Mouse (Mus musculus): ENCODE results near the gene Mknk1.

Gene Mknk1

GRCm38 (mm10) chr4:115897901-115898631, 59.1 kb downstream of the Mknk1 start:
- DNase-seq: no peak

DNA sequence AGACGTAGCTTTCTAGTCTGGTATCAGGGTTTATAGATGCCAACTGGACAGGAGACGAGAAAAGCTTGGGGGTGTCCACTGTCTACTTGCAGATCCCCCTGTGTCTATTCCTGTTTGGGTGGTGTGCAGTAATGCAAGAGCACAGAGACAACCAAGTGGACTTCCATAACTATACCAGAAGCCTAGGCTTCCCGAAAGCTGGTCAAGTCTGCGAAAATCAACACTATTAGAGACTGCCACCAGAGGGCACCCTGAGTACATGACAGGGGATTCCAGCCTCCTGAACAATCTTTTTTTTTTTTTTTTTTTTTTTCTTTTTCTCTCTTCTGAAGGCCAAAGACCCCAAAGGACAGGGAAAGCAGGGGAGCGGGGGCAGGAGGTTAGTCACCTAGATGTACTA, 63.8 kb downstream of the Mknk1 start:
- peak; percentile 79 for DNase-seq

GRCm38 (mm10) chr4:115904375-115904774, 65.4 kb downstream of the Mknk1 start:
- DNase-seq: no peak

- DNase-seq: no peak
Measured at GRCm38 (mm10) chr4:115905701-115906100, 66.7 kb downstream of the Mknk1 start.

GRCm38 (mm10) chr4:115906791-115907190, 67.8 kb downstream of the Mknk1 start:
- no peak for DNase-seq

- no peak for DNase-seq
Measured at GRCm38 (mm10) chr4:115907994-115908393, 69.0 kb downstream of the Mknk1 start.

DNA sequence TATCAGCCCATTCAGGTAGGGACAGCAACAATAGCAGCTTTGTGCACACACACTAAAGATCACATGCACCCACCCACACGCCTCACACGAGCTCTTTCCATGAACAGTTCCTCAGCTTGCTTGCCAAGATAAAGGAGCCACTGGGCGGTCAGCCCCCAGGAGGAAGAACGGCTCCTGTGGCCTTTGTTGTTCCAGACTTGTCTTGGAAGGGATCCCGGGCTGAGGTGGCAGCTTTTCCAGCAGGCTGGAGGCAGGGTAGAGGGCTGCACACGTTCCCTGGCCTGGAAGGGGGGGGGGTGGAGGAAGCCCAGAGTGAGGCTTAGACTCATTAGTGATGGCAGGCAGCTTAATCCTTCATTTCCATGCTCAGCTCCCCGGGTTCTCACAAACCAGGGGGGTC, 69.6 kb downstream of the Mknk1 start:
- no peak for DNase-seq

GRCm38 (mm10) chr4:115911586-115911985, 72.6 kb downstream of the Mknk1 start:
- no peak for DNase-seq

GRCm38 (mm10) chr4:115919911-115920310, 80.9 kb downstream of the Mknk1 start:
- DNase-seq: no peak

DNA sequence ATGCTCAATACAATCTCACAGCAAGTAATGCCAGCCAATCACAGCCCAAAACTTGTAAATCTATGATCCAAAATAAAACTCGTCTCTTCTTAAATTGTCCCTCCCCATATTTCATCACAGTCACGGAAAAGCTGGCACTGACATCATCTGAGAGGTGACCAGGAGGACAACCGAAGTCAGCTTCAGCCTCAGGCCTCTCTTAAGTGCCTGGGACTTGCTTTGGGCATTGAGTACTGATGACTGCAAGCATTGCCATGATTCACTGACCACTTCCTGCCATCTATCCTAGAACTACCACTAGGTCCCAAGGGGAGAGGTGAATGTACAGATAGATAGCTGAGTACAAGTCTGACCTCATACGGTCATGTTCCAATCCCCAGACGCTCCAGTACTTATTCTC, 83.7 kb downstream of the Mknk1 start:
- no peak for DNase-seq

GRCm38 (mm10) chr4:115923262-115923880, 84.4 kb downstream of the Mknk1 start:
- DNase-seq: no peak

- DNase-seq: no peak
Measured at GRCm38 (mm10) chr4:115927637-115928036, 88.6 kb downstream of the Mknk1 start.
